Mouse (Mus musculus): Measurements from ENCODE around the gene Krt32.

The Krt32 gene

GRCm38 (mm10) chr11:100050451-100050850 lies 37.6 kb downstream of the Krt32 start, which contains the start of gene Krt31:
Krt31 (minus strand) TSS chr11:100050551.
- DNase-seq: no peak

- no peak for DNase-seq
These were observed 40.8 kb downstream of the Krt32 start for GRCm38 (mm10) chr11:100047193-100047592.

GRCm38 (mm10) chr11:100046303-100046866 lies 41.6 kb downstream of the Krt32 start:
- DNase-seq: no peak

- no peak for DNase-seq
These were observed 46.6 kb downstream of the Krt32 start, which contains the start of gene Krt34 for GRCm38 (mm10) chr11:100041454-100041853. Krt34 (minus strand) TSS chr11:100041554.
